Mouse (Mus musculus): ENCODE results near the gene Pde6d. TPM values are rescaled to one million over a fixed set of nuclear protein-coding genes. Genes with fewer than 3 reads are reported as not detected.

Pde6d gene
- polyA plus RNA-seq, 1 experiment = 6.6 TPM

DNA sequence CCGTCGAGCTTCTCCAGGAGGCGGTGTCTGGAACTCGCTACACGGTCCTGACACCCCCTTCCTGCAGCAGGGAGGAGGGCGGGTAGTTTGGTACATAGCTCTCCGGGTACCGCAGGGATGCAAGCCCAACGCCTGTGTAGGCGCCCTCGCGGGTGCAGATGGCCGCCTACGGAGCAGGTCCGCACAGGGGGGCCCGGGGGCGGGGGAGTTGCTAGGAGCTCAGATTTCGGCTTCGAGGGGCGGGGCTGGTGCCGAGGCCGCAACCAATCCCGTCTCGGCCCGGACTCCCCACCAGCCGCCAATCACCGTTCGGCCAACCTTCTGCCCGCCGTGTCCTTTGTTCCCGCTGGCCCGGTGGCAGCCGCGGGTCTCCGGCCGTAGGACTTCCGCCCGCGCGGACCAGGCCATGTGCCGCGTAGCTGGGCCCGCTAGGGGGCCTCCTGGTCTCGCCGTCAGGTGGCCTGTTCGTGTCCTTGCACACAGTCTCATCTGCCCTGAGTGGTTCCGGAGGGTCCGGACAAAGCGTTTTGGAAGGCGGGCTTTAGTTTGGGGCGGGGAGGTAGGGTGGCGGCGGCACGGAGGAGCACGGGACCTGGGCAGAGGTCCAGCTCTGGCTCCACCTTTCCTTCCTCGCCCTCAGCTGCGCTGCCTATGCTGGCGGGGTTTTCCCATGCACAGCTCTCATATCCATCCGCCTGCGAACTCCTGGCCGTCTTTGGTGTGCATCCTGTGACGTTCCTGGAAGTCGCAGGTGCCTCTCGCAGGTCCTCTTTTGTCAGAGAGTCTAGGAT is 78.3 kb downstream of the Pde6d start:
- H3K4me3 ChIP-seq (replicated peaks) = peak overlapping the region; percentile 64
- TF ChIP-seq TAL1 (IDR thresholded peaks at IDR 0.05; ENCODE audit: low read length) (no peak), GATA1 (IDR thresholded peaks at IDR 0.05; ENCODE audit: low read length) (no peak)
- H3K4me1 ChIP-seq (ENCODE audit: control insufficient read depth) = peaks cover 68% of the 10 kb centered on the region
- peaks cover 26% of the 10 kb centered on the region for H3K27me3 ChIP-seq (ENCODE audit: control insufficient read depth)
- H3K9me3 ChIP-seq (ENCODE audit: control insufficient read depth, low read length) = no peaks in the 10 kb centered on the region
- no peaks in the 10 kb centered on the region for H3K36me3 ChIP-seq (ENCODE audit: control insufficient read depth)

DNA sequence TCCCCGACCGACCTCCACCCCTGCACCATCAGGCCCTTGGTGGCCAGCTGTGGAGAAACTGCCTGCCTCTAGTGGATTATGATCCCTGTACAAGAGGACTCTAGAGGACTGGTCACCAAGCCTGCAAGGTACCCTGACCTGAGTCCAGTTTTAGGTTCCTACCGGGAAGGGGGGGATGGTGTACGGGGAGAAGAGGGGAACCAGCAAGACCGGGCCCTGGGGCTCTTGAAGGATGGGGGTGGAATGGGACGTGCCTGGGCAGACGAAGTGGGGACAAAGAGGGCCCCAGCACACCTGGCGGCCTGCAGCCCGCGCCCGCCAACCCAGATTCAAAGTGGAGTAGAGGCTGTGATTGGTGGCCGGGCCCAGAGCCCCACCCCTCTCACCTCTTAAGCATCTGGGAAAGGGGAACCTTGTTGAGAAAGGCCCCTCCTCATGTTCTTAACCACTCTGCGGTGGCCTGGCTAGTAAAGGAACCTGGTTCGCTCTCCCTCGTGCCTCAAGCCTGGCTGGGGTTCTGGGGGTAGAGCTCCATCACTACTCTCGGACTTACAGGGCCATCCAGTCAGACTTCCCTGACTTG is 79.2 kb downstream of the Pde6d start:
- H3K4me3 ChIP-seq (replicated peaks) = peak overlapping the region; percentile 64
- peaks cover 69% of the 10 kb centered on the region for H3K4me1 ChIP-seq (ENCODE audit: control insufficient read depth)
- H3K9me3 ChIP-seq (ENCODE audit: control insufficient read depth, low read length) = no peaks in the 10 kb centered on the region

DNA sequence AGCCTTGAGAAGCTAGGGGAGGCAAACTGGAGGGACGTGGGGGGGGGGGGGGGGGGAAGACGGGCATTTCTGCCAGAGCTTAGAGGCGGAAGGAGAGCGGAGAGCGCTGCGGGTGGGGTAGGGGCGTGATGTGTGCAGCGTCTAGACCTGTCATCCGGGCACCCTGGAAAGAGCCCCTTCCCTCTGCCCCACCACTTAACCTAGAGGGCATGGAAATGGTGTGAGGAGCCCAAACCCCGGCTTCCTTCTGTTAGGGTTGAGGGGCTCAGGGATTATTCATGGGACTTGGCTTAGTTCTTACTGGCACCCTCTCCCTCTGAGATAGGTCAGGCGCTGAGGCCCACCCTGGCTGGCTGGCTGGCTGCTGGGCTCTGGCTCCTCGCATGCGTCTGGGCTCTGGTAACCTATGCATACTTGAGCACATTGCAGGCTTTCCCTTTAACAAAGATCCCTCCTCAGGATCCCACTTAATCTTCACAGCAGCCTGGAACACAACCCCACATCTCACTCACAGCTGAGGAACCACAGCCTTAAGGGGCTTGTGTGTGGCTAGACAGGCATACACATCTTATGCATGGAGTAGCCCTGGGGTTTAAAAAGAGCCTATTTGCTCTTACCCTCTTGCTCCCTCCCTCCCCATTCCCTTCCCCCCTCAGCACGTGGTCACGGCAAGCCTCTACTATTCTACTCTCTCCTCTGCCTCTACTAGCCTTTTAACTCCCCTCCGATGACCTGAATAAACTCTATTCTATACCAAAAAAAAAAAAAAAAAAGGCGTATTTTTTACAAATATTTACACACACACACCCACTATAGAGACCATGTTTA is 80.0 kb downstream of the Pde6d start:
- Histone ChIP-seq H3K9me3 (ENCODE audit: control insufficient read depth, low read length) (no peaks in the 10 kb centered on the region), H3K4me3 (replicated peaks) (no peak overlapping the region), H3K36me3 (ENCODE audit: control insufficient read depth) (no peaks in the 10 kb centered on the region), H3K4me1 (ENCODE audit: control insufficient read depth) (peaks cover 77% of the 10 kb centered on the region), H3K27me3 (ENCODE audit: control insufficient read depth) (peaks cover 26% of the 10 kb centered on the region)
- TF ChIP-seq GATA1 (IDR thresholded peaks at IDR 0.05; ENCODE audit: low read length) = no peak
- TF ChIP-seq TAL1 (IDR thresholded peaks at IDR 0.05; ENCODE audit: low read length) = no peak

More for the DNA sequence above, 79.2 kb downstream of the Pde6d start:
- Histone ChIP-seq H3K27me3 (ENCODE audit: control insufficient read depth) (peaks cover 26% of the 10 kb centered on the region), H3K36me3 (ENCODE audit: control insufficient read depth) (no peaks in the 10 kb centered on the region)
- no peak for TF ChIP-seq TAL1 (IDR thresholded peaks at IDR 0.05; ENCODE audit: low read length)
- no peak for TF ChIP-seq GATA1 (IDR thresholded peaks at IDR 0.05; ENCODE audit: low read length)

DNA sequence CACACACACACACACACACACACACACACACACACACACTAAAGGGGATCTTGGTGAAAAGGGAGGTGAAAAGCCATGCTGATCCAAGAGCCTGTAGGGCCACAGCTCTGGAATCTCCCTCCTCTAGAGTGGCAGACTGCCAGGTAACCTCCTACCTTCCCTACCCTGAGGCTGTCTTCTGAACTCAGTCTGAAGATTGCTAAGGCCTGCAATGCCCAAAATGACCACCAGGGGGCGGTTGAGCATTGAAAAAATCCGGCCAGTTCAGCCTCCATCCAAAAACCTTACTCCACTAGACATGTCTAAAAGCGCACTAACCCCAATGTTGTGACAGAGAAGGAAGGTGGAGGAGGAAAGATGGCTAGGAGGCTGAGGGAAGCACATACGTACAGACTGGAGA is 80.9 kb downstream of the Pde6d start:
- Histone ChIP-seq H3K9me3 (ENCODE audit: control insufficient read depth, low read length) (no peaks in the 10 kb centered on the region), H3K4me1 (ENCODE audit: control insufficient read depth) (peaks cover 78% of the 10 kb centered on the region), H3K4me3 (replicated peaks) (no peak overlapping the region), H3K36me3 (ENCODE audit: control insufficient read depth) (no peaks in the 10 kb centered on the region), H3K27me3 (ENCODE audit: control insufficient read depth) (peaks cover 26% of the 10 kb centered on the region)
- TF ChIP-seq GATA1 (IDR thresholded peaks at IDR 0.05; ENCODE audit: low read length) = no peak
- no peak for TF ChIP-seq TAL1 (IDR thresholded peaks at IDR 0.05; ENCODE audit: low read length)

DNA sequence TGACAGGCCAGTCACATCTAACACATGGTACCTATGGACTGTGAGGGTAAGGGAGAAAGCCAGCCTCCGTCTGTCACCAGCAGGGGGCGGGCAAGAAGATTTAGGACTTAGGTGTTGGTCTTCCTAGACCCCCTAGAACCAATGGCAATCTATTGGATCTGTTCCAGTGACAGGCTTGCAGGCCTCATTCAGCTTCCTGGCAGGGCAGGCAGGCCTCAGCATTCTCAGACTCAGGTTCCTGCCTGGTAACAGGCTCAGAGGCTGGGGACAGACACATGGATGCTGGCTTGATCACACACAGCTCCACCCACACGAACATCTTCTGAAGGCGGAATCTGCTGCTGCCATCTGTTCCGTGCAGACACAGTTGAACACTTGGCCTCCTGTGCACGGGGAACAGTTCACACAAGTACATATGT is 81.3 kb downstream of the Pde6d start:
- H3K9me3 ChIP-seq (ENCODE audit: control insufficient read depth, low read length) = no peaks in the 10 kb centered on the region
- H3K4me1 ChIP-seq (ENCODE audit: control insufficient read depth) = peaks cover 74% of the 10 kb centered on the region
- H3K36me3 ChIP-seq (ENCODE audit: control insufficient read depth) = no peaks in the 10 kb centered on the region
- peaks cover 26% of the 10 kb centered on the region for H3K27me3 ChIP-seq (ENCODE audit: control insufficient read depth)
- no peak for TF ChIP-seq GATA1 (IDR thresholded peaks at IDR 0.05; ENCODE audit: low read length)
- no peak for TF ChIP-seq TAL1 (IDR thresholded peaks at IDR 0.05; ENCODE audit: low read length)
- H3K4me3 ChIP-seq (replicated peaks) = peak overlapping the region; percentile 10

DNA sequence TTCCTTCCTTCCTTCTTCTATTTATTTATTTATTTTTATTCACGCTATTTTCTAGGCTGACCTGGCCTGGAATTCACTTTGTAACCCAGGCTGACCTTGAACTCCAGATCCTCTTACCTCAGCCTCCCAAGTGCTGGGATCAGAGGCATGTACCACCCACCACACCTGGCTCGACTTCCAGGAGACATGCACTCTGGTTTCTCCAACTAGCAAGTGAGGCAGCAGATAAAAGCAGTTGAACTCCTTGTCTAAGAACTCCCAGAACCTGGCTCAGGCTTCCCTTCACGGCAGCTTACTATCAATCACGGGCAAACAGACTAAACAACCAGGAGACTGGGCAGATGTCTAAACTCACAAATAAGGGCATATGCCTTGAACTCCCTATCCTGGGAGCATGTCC is 81.7 kb downstream of the Pde6d start:
- no peaks in the 10 kb centered on the region for H3K36me3 ChIP-seq (ENCODE audit: control insufficient read depth)
- no peaks in the 10 kb centered on the region for H3K9me3 ChIP-seq (ENCODE audit: control insufficient read depth, low read length)
- H3K4me3 ChIP-seq (replicated peaks) = no peak overlapping the region
- peaks cover 26% of the 10 kb centered on the region for H3K27me3 ChIP-seq (ENCODE audit: control insufficient read depth)
- H3K4me1 ChIP-seq (ENCODE audit: control insufficient read depth) = peaks cover 73% of the 10 kb centered on the region
- TF ChIP-seq GATA1 (IDR thresholded peaks at IDR 0.05; ENCODE audit: low read length) (no peak), TAL1 (IDR thresholded peaks at IDR 0.05; ENCODE audit: low read length) (no peak)

DNA sequence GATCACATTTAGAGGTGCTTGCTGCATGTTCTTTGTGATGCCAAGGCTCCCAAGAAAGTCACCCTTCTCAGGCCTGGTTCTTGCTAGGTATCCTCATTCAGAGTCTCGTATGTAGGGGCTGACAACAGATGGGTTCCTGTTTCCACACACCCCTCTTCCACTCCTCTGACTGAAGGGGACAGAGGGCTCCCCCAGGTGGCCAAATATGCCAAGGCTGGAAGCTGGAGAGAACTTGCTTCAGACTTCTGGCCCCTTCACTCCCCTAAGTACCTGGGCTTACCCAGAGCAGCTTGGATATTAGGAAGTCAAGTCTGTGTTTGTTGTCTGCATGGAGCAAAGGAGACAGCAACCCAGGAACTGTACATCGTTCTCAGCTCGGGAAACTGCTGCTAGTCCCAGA is 82.5 kb downstream of the Pde6d start:
- H3K36me3 ChIP-seq (ENCODE audit: control insufficient read depth) = no peaks in the 10 kb centered on the region
- peaks cover 26% of the 10 kb centered on the region for H3K27me3 ChIP-seq (ENCODE audit: control insufficient read depth)
- H3K9me3 ChIP-seq (ENCODE audit: control insufficient read depth, low read length) = no peaks in the 10 kb centered on the region
- H3K4me3 ChIP-seq (replicated peaks) = no peak overlapping the region
- TF ChIP-seq TAL1 (IDR thresholded peaks at IDR 0.05; ENCODE audit: low read length) = no peak
- no peak for TF ChIP-seq GATA1 (IDR thresholded peaks at IDR 0.05; ENCODE audit: low read length)
- H3K4me1 ChIP-seq (ENCODE audit: control insufficient read depth) = peaks cover 65% of the 10 kb centered on the region

DNA sequence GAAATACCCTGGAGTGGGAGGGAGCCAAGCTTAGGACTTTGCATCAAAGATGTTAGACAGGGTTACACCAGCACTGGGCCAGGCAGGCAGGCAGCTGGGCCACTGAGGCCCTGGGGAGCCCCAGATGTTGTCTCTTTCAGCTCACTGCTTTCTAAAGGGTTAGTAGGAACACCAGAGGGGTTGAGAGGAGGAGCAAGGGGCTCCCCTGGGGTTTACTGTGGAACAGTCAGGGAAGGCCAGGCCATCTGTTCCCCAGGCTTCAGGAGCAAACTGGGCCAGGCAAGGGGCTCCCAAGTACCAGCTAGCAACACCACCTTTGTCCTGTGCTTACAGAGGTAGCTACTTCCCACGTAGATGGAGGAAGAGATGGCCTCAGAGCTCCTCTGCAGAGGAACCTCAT is 83.8 kb downstream of the Pde6d start:
- Histone ChIP-seq H3K36me3 (ENCODE audit: control insufficient read depth) (no peaks in the 10 kb centered on the region), H3K4me3 (replicated peaks) (no peak overlapping the region), H3K4me1 (ENCODE audit: control insufficient read depth) (peaks cover 52% of the 10 kb centered on the region), H3K9me3 (ENCODE audit: control insufficient read depth, low read length) (no peaks in the 10 kb centered on the region), H3K27me3 (ENCODE audit: control insufficient read depth) (peaks cover 16% of the 10 kb centered on the region)
- TF ChIP-seq TAL1 (IDR thresholded peaks at IDR 0.05; ENCODE audit: low read length) (no peak), GATA1 (IDR thresholded peaks at IDR 0.05; ENCODE audit: low read length) (no peak)

DNA sequence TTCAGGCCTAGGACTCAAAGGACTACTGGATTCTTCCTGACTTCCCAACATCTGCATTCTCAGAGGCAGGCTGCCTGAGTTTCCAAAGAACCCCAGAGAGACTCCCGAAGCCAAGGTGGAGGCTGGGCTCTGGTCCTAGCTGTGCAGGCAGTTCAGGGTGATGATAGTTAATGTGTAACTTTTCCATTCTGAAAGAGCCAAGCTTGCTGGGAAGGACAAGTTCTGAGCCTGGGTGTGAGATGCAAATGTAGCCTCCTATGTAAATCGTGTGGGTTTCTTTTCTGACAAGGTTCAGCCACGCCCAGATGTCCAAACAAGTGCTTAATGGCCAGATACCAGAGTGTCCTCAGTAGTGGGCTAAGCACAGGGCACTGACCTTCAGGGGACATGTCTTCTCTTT is 84.4 kb downstream of the Pde6d start:
- H3K27me3 ChIP-seq (ENCODE audit: control insufficient read depth) = peaks cover 10% of the 10 kb centered on the region
- no peak overlapping the region for H3K4me3 ChIP-seq (replicated peaks)
- TF ChIP-seq TAL1 (IDR thresholded peaks at IDR 0.05; ENCODE audit: low read length) (no peak), GATA1 (IDR thresholded peaks at IDR 0.05; ENCODE audit: low read length) (no peak)
- no peaks in the 10 kb centered on the region for H3K9me3 ChIP-seq (ENCODE audit: control insufficient read depth, low read length)
- H3K4me1 ChIP-seq (ENCODE audit: control insufficient read depth) = peaks cover 46% of the 10 kb centered on the region
- H3K36me3 ChIP-seq (ENCODE audit: control insufficient read depth) = no peaks in the 10 kb centered on the region

All from erythroblast, embryonic 14.5 days (primary cell).